Mouse (Mus musculus) cortical plate, adult 2 months (tissue): ENCODE measurements at regions not wholly inside any gene's neighbourhood (a gene's known extent, or its start where the extent isn't known, plus 50 kb on each side); places are given as distances from the start of the nearest gene placed in this dataset.

Experiments
- CTCF ChIP-seq: fragments of 200-500 bp; IDR thresholded peaks from 2 replicates; pipeline ENCODE4 v1.5.1; 2011; ENCODE audit warnings: mild to moderate bottlenecking, control low read depth, low read length; ENCODE audit not compliant: insufficient read depth; ENCODE audit errors: extremely low read depth
- POLR2A ChIP-seq: fragments of 200-500 bp; IDR thresholded peaks from 2 replicates; pipeline ENCODE4 v1.6.1; 2011; ENCODE audit warnings: mild to moderate bottlenecking, low read length, control low read depth; ENCODE audit not compliant: insufficient read depth; ENCODE audit errors: extremely low read depth

DNA sequence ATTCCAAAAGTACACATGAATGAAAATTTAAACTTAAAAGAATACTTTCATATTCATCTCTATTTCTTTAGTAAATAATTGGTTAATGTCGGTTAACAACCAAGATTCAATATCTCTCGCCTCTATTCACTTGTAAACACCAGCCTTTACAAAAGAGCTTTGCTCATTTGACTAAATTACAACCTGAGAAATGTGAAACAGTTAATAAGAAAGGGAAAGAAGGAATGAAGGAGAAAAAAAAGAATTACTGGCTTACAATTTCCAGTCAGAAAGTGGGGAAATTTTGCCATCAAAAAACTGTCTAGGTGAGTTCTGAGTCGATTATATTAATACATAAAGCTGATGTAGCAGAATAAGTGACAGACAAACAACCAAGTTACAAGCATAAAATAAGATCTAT is 163.6 kb upstream of the Cypt12 start:
- no peak for TF ChIP-seq POLR2A
- no peak for TF ChIP-seq CTCF
